Mouse (Mus musculus) erythroblast, embryonic 14.5 days (primary cell): Measurements from ENCODE around the gene Fam20a. TPM values are rescaled to one million over a fixed set of nuclear protein-coding genes. Genes with fewer than 3 reads are reported as not detected.
A peak's percentile ranks its signal among the peaks of the same experiment; 100 is the strongest.

Experiments
- H3K27me3 ChIP-seq: 2 replicates; pipeline ENCODE4 v1.6.1; 2012; ENCODE audit warnings: inconsistent platforms; ENCODE audit not compliant: control insufficient read depth
- H3K36me3 ChIP-seq: 2 replicates; pipeline ENCODE4 v1.6.1; 2012; ENCODE audit warnings: mild to moderate bottlenecking, inconsistent platforms; ENCODE audit not compliant: control insufficient read depth
- H3K4me1 ChIP-seq: 2 replicates; pipeline ENCODE4 v1.6.1; 2012; ENCODE audit warnings: inconsistent platforms; ENCODE audit not compliant: control insufficient read depth
- H3K4me3 ChIP-seq: replicated peaks from 2 replicates; pipeline ENCODE3; 2012; ENCODE audit warnings: moderate library complexity, mild to moderate bottlenecking, inconsistent platforms
- H3K9me3 ChIP-seq: 2 replicates; pipeline ENCODE4 v1.6.1; 2012; ENCODE audit warnings: low read length, inconsistent platforms, mixed read lengths; ENCODE audit not compliant: control insufficient read depth
- GATA1 ChIP-seq: IDR thresholded peaks from 2 replicates; pipeline ENCODE4 v1.6.1; 2012; ENCODE audit warnings: low read length, inconsistent platforms, mixed read lengths
- TAL1 ChIP-seq: IDR thresholded peaks from 3 replicates; pipeline ENCODE4 v1.6.1; 2012; ENCODE audit warnings: low read length, inconsistent platforms, mixed read lengths
- polyA plus RNA-seq: library from polyadenylated mRNA; stranded (reverse); fragments of >175 nt; gene quantifications from 2 replicates; pipeline ENCODE4 v1.2.3, GENCODE M21; 2012

The Fam20a gene
- polyA plus RNA-seq, 1 experiment: not detected

DNA sequence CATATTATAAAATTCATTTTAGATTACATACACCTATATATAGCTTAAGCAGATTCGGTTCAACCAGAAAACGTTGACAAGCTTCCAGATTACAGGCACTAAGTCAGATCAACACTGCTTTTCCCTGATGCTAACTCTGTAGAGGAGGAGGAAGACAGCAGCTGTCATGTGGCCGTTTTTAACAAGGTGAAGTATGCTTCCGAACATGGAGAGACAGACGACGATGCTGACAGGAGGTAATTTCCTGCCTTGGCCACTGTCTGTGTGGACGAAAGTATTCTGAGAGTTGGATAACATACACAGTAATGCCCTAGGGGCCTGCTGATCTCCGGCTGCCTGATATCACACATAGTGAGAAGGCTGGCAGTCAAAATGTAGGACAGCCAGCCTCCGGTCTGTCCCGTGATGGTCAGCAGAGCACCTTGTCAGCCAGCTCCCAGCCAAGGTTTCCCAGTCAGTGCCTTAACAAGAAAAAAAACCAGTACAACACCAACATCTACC lies 93.0 kb downstream of the Fam20a start:
- Histone ChIP-seq H3K9me3 (peaks cover 8% of the 10 kb centered on the region), H3K4me1 (peaks cover 8% of the 10 kb centered on the region), H3K36me3 (no peaks in the 10 kb centered on the region), H3K27me3 (no peaks in the 10 kb centered on the region; the same call in 1 of the 2 replicates), H3K4me3 (no peak overlapping the region)
- TF ChIP-seq TAL1: no peak
- TF ChIP-seq GATA1: no peak

- H3K9me3 ChIP-seq: peaks cover 8% of the 10 kb centered on the region
- no peak for TF ChIP-seq GATA1
- no peak for TF ChIP-seq TAL1
- H3K4me1 ChIP-seq: peaks cover 10% of the 10 kb centered on the region
- H3K4me3 ChIP-seq: no peak overlapping the region
- H3K27me3 ChIP-seq: no peaks in the 10 kb centered on the region; the same call in 1 of the 2 replicates
- H3K36me3 ChIP-seq: no peaks in the 10 kb centered on the region
Measured at GRCm38 (mm10) chr11:109628099-109628498, 94.0 kb downstream of the Fam20a start.

- TF ChIP-seq TAL1: no peak
- no peak for TF ChIP-seq GATA1
- Histone ChIP-seq H3K36me3 (no peaks in the 10 kb centered on the region), H3K4me3 (no peak overlapping the region), H3K27me3 (no peaks in the 10 kb centered on the region; the same call in 1 of the 2 replicates), H3K4me1 (peaks cover 10% of the 10 kb centered on the region), H3K9me3 (peaks cover 8% of the 10 kb centered on the region)
Measured at GRCm38 (mm10) chr11:109627648-109628047, 94.4 kb downstream of the Fam20a start.

- TF ChIP-seq GATA1 (no peak), TAL1 (no peak)
- H3K4me1 ChIP-seq: peaks cover 32% of the 10 kb centered on the region
- no peak overlapping the region for H3K4me3 ChIP-seq
- H3K27me3 ChIP-seq: no peaks in the 10 kb centered on the region; the same call in 1 of the 2 replicates
- H3K9me3 ChIP-seq: peaks cover 8% of the 10 kb centered on the region
- peaks cover 4% of the 10 kb centered on the region for H3K36me3 ChIP-seq
Measured at GRCm38 (mm10) chr11:109623238-109623637, 98.8 kb downstream of the Fam20a start.

- Histone ChIP-seq H3K4me1 (peaks cover 34% of the 10 kb centered on the region), H3K36me3 (peaks cover 7% of the 10 kb centered on the region), H3K9me3 (peaks cover 8% of the 10 kb centered on the region), H3K4me3 (peak overlapping the region; percentile 5), H3K27me3 (no peaks in the 10 kb centered on the region; the same call in 1 of the 2 replicates)
- TF ChIP-seq TAL1 (no peak), GATA1 (no peak)
Measured at GRCm38 (mm10) chr11:109622518-109623037, 99.5 kb downstream of the Fam20a start.

DNA sequence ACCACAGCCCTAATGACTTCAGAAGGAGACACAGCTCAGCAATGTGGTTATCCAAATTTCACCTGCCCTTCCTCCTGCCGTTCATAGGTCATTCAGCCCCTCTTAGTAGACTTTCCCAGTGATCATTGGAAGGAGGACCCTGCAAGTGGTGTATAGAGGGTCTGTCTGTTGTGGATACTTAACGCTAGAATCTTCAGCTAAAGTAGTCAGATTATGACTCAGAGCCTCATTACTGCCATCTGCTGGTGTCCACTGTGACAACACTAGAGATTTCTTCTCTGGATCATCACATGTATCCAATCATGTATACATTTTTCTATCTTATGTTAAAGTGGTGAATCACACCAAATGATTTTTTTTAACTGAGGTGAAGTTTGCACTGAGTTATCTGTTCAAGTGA lies 100.9 kb downstream of the Fam20a start:
- TF ChIP-seq GATA1 (no peak), TAL1 (no peak)
- H3K4me1 ChIP-seq: peaks cover 47% of the 10 kb centered on the region
- H3K9me3 ChIP-seq: peaks cover 8% of the 10 kb centered on the region
- no peaks in the 10 kb centered on the region; the same call in 1 of the 2 replicates for H3K27me3 ChIP-seq
- H3K36me3 ChIP-seq: peaks cover 17% of the 10 kb centered on the region
- H3K4me3 ChIP-seq: no peak overlapping the region

DNA sequence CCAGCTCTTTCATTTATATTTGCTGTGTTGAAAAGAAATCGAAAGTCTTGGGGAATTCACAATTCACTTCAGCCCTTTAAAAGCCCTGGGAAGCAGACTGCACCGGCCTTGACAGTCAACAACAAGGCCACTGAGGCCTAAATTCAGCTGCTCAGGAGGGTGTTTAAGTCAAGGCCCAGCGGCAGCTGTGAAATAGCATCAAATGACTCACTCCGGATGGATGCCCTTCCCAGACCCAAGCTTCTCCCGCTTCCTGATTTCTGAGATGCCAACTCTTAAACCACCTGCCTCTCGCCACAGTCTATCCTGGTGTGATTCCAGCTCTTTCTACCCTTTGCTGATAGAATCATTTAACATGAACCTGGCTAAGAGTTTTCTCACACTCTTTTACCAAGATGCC lies 101.7 kb downstream of the Fam20a start:
- H3K4me3 ChIP-seq: no peak overlapping the region
- TF ChIP-seq GATA1 (no peak), TAL1 (no peak)
- H3K4me1 ChIP-seq: peaks cover 56% of the 10 kb centered on the region
- peaks cover 25% of the 10 kb centered on the region for H3K36me3 ChIP-seq
- no peaks in the 10 kb centered on the region; the same call in 1 of the 2 replicates for H3K27me3 ChIP-seq
- peaks cover 6% of the 10 kb centered on the region for H3K9me3 ChIP-seq

Other genes with a start within 250 kb of the Fam20a start
- gene Arsg, start 248.9 kb downstream of the Fam20a start, polyA plus RNA-seq: 0.09 and 0.17 TPM in 2 replicates
- gene Slc16a6, start 248.7 kb downstream of the Fam20a start, polyA plus RNA-seq: 4.7 and 5.3 TPM in 2 replicates
- gene Wipi1, start 110.3 kb downstream of the Fam20a start, polyA plus RNA-seq: 11.4 and 12.1 TPM in 2 replicates
- 2.0 and 2.9 TPM in 2 replicates for gene Prkar1a, start 72.9 kb downstream of the Fam20a start, polyA plus RNA-seq
- gene 1700012B07Rik, start 105.8 kb upstream of the Fam20a start, polyA plus RNA-seq: not detected in 2 replicates